Mouse (Mus musculus) MEL (cell line): ENCODE measurements around the gene Ccdc17. TPM values are rescaled to one million over a fixed set of nuclear protein-coding genes. Genes with fewer than 3 reads are reported as not detected.

ENCODE experiments used
- DNase-seq: peaks from one replicate; pipeline ENCODE4 v3.0.0; 2011; ENCODE audit warnings: low read depth, low spot score
- H3K27ac ChIP-seq: 2 replicates; pipeline ENCODE4 v1.5.1; 2012; ENCODE audit warnings: low read depth, mild to moderate bottlenecking, control low read depth, low read length, moderate library complexity; ENCODE audit not compliant: control insufficient read depth
- H3K27me3 ChIP-seq, 2 experiments: fragments of 150-350 bp in 1 of 2; sonication (generic) in 1 of 2; 2 replicates each; pipeline ENCODE4 v1.6.1; 2012; ENCODE audit warnings: low read length in 2 of 2, mild to moderate bottlenecking in 2 of 2, improper control_type of control experiment in 1 of 2, moderate library complexity in 1 of 2; ENCODE audit not compliant: insufficient read depth in 2 of 2, control insufficient read depth in 1 of 2
- H3K36me3 ChIP-seq, 2 experiments: 2 replicates each; pipeline ENCODE4 v1.6.1; 2012 to 2014; ENCODE audit warnings: low read length in 2 of 2, improper control_type of control experiment in 1 of 2, inconsistent platforms in 1 of 2, mild to moderate bottlenecking in 1 of 2; ENCODE audit not compliant: insufficient read depth in 2 of 2, control insufficient read depth in 1 of 2
- H3K4me1 ChIP-seq, 2 experiments: fragments of 150-350 bp in 1 of 2; sonication (generic) in 1 of 2; 2 replicates each; pipeline ENCODE4 v1.6.1; 2012; ENCODE audit warnings: low read length in 2 of 2, improper control_type of control experiment in 1 of 2, mild to moderate bottlenecking in 1 of 2; ENCODE audit not compliant: insufficient read depth in 2 of 2, control insufficient read depth in 1 of 2
- H3K4me3 ChIP-seq, 2 experiments: fragments of 150-350 bp in 1 of 2; sonication (generic) in 1 of 2; 2 replicates each; pipeline ENCODE4 v1.5.1; 2012; ENCODE audit warnings: low read depth in 2 of 2, low read length in 2 of 2, mild to moderate bottlenecking in 2 of 2, moderate library complexity in 2 of 2, control low read depth in 1 of 2, improper control_type of control experiment in 1 of 2; ENCODE audit not compliant: control insufficient read depth in 1 of 2, insufficient read depth in 1 of 2
- H3K79me2 ChIP-seq: 2 replicates; pipeline ENCODE4 v1.6.1; 2012; ENCODE audit warnings: mild to moderate bottlenecking, low read length, moderate library complexity; ENCODE audit not compliant: control insufficient read depth, poor library complexity, insufficient read depth
- H3K9ac ChIP-seq: 2 replicates; pipeline ENCODE4 v1.6.1; 2012; ENCODE audit warnings: low read depth, mild to moderate bottlenecking, control low read depth, low read length, moderate library complexity; ENCODE audit not compliant: control insufficient read depth, poor library complexity, severe bottlenecking
- H3K9me3 ChIP-seq: fragments of 150-350 bp; sonication (generic); replicated peaks from 2 replicates; pipeline ENCODE4 v1.6.1; 2012; ENCODE audit warnings: mild to moderate bottlenecking, low read length, improper control_type of control experiment, moderate library complexity; ENCODE audit not compliant: insufficient read depth
- BHLHE40 ChIP-seq: IDR thresholded peaks from 2 replicates; pipeline ENCODE4 v1.6.1; 2012; ENCODE audit warnings: low read depth, mild to moderate bottlenecking, inconsistent platforms, low read length, improper control_type of control experiment, borderline replicate concordance
- CHD1 ChIP-seq: IDR thresholded peaks from 2 replicates; pipeline ENCODE4 v1.6.1; 2012; ENCODE audit warnings: low read depth, mild to moderate bottlenecking, inconsistent platforms, low read length, improper control_type of control experiment
- CHD2 ChIP-seq: IDR thresholded peaks from 2 replicates; pipeline ENCODE4 v1.6.1; 2011; ENCODE audit warnings: low read length, improper control_type of control experiment
- ELF1 ChIP-seq: IDR thresholded peaks from 2 replicates; pipeline ENCODE4 v1.6.1; 2014; ENCODE audit warnings: low read depth, mild to moderate bottlenecking, inconsistent platforms, low read length, improper control_type of control experiment, moderate library complexity
- ETS1 ChIP-seq: IDR thresholded peaks from 2 replicates; pipeline ENCODE4 v1.6.1; 2012; ENCODE audit warnings: low read depth, mild to moderate bottlenecking, inconsistent platforms, low read length, improper control_type of control experiment, moderate library complexity
- GATA1 ChIP-seq: IDR thresholded peaks from 2 replicates; pipeline ENCODE4 v1.6.1; 2011; ENCODE audit warnings: low read depth, low read length, improper control_type of control experiment
- HCFC1 ChIP-seq: IDR thresholded peaks from 2 replicates; pipeline ENCODE4 v1.6.1; 2012; ENCODE audit warnings: low read depth, mild to moderate bottlenecking, inconsistent platforms, low read length, improper control_type of control experiment, moderate library complexity
- JUND ChIP-seq: IDR thresholded peaks from 2 replicates; pipeline ENCODE4 v1.6.1; 2011; ENCODE audit warnings: low read depth, mild to moderate bottlenecking, improper control_type of control experiment, low read length
- MAX ChIP-seq: IDR thresholded peaks from 2 replicates; pipeline ENCODE4 v1.6.1; 2011; ENCODE audit warnings: low read length, improper control_type of control experiment
- MXI1 ChIP-seq: IDR thresholded peaks from 2 replicates; pipeline ENCODE4 v1.6.1; 2011; ENCODE audit warnings: mild to moderate bottlenecking, low read depth, low read length, improper control_type of control experiment
- MYC ChIP-seq: IDR thresholded peaks from 2 replicates; pipeline ENCODE4 v1.6.1; 2011; ENCODE audit warnings: low read depth, mild to moderate bottlenecking, low read length, improper control_type of control experiment, moderate library complexity
- NELFE ChIP-seq: IDR thresholded peaks from 2 replicates; pipeline ENCODE4 v1.6.1; 2011; ENCODE audit warnings: low read depth, low read length, improper control_type of control experiment
- POLR2AphosphoS2 ChIP-seq: IDR thresholded peaks from 2 replicates; pipeline ENCODE4 v1.6.1; 2011; ENCODE audit warnings: low read length, improper control_type of control experiment
- POLR2AphosphoS5 ChIP-seq: IDR thresholded peaks from 2 replicates; pipeline ENCODE4 v1.6.1; 2012; ENCODE audit warnings: low read depth, borderline replicate concordance, mild to moderate bottlenecking, inconsistent platforms, low read length, moderate library complexity, mixed read lengths
- RCOR1 ChIP-seq: IDR thresholded peaks from 2 replicates; pipeline ENCODE4 v1.6.1; 2012; ENCODE audit warnings: low read depth, mild to moderate bottlenecking, inconsistent platforms, low read length, improper control_type of control experiment
- SIN3A ChIP-seq: IDR thresholded peaks from 2 replicates; pipeline ENCODE4 v1.6.1; 2012; ENCODE audit warnings: low read length, improper control_type of control experiment, inconsistent platforms
- polyA plus RNA-seq, 2 experiments: library from polyadenylated mRNA; stranded (reverse) in 1 of 2; unstranded in 1 of 2; fragments of >175 nt in 1 of 2; fragments of >200 nt in 1 of 2; gene quantifications; 2 replicates each; pipeline versions ENCODE4 v1.2.1 to v1.2.4; 2012; ENCODE audit warnings: low replicate concordance in 2 of 2, low read depth in 1 of 2; ENCODE audit not compliant: insufficient read length in 2 of 2, insufficient read depth in 1 of 2, missing spikeins in 1 of 2
- total RNA-seq: library from RNA; depleted of rRNA; stranded (reverse); fragments of 300-350 nt; gene quantifications from 2 replicates; pipeline ENCODE4 v1.2.3, GENCODE M21; 2012

Gene Ccdc17
- total and polyA plus RNA-seq, 3 experiments, result 1.2 to 1.5 TPM; not detected in 1

DNA sequence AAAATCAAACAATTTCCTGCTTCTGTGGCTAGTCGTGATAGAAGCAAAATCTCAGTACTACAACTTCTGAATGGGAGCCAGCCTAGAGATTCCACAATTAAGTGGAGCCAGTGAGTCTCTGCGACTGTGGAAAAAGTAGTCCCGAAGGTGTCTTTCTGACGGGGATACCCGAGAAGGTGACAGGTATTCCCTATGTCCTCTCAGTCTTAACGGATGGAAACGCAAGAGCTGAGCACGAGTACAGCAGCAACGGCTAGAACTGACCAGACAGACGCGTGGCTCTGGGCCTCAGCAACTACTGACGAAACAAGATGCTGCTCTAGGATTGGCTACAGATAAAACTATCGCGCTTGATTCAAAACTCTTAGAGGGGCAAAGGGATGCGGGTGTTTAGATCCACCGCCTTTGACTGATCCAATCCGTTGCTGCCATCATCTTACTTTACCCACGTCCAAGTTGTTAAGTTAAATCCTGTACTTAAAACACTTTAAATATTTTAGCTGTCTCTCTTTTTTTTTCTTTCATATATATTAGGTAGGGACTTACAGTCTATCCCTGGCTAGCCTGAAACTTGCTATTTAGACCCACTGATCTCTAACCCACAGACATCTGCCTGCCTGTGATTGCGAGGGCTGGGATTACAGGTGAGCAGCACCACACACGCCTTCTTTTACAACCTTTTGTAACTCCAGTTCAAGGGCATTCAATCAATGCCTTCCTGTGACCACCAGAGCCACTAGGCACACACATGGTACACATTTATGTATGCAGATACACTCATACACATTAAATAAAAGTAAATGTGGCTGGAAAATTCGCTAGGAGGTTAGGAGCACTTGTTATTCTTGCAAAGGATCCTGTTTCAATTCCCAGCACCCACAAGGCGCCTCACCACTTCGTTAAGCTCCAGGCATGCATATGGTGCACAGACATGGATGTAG is 31.5 kb downstream of the Ccdc17 start, which contains the start of gene Nasp:
Gene Nasp (minus strand): TSS at position 220 of the 941 bp plus-strand sequence.
- no peaks in the 10 kb centered on the region for H3K27me3 ChIP-seq
- peak within 1 kb of the TSS; percentile 77 to 98 for H3K4me3 ChIP-seq
- peak within 1 kb of the TSS; percentile 95 for H3K9ac ChIP-seq
- H3K27ac ChIP-seq, result peak within 1 kb of the TSS; percentile 84
- peak; percentile 58 for TF ChIP-seq SIN3A
- peak; percentile 92 for TF ChIP-seq MYC
- 0 out of 2 replicates have a peak, but pooled peaks have one; percentile 31 for TF ChIP-seq ETS1
- peak; percentile 84 for TF ChIP-seq CHD2
- TF ChIP-seq RCOR1, result no peak
- no peak for TF ChIP-seq ELF1
- TF ChIP-seq BHLHE40, result no peak
- TF ChIP-seq JUND, result no peak
- peak; percentile 63 for TF ChIP-seq MAX
- no peak for TF ChIP-seq CHD1
- peak; percentile 79 for TF ChIP-seq GATA1
- no peak for TF ChIP-seq NELFE
- TF ChIP-seq MXI1, result peak; percentile 91
- no peak for TF ChIP-seq HCFC1
- TF ChIP-seq POLR2AphosphoS2, result no peak
- H3K79me2 ChIP-seq, result peaks cover 34% of the 10 kb centered on the region
- H3K36me3 ChIP-seq, result peaks cover 5 to 16% of the 10 kb centered on the region in 2 experiments
- H3K4me1 ChIP-seq, result peaks cover 2 to 4% of the 10 kb centered on the region in 2 experiments; a peak in 1 of 4 replicates
- peak; percentile 93 for DNase-seq
- H3K9me3 ChIP-seq, result no peaks in the 10 kb centered on the region

DNA sequence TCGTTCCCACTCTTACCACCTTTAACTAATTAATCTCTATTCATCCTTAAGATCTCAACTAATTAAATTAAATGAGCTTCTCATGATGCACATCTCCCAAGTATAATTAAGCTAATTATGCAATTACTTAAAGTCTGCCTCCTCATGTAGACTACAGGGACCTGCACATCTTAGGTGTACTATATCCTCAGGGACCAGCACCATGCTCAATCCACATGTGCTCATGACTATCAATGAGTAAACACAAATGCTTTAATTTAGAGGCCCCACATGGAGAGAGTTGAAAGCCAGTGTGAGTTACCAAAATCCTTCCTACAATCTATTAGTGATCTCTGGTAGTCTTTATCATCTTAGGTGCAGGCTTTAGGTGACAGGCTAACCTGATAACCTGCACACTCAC is 38.7 kb downstream of the Ccdc17 start:
- no peak overlapping the region for H3K4me3 ChIP-seq

More for the DNA sequence above, 38.7 kb downstream of the Ccdc17 start:
- DNase-seq, result no peak
- TF ChIP-seq MYC (no peak), POLR2AphosphoS5 (no peak)
- no peaks in the 10 kb centered on the region for H3K79me2 ChIP-seq
- no peaks in the 10 kb centered on the region for H3K4me1 ChIP-seq
- H3K27me3 ChIP-seq, result no peaks in the 10 kb centered on the region
- no peaks in the 10 kb centered on the region for H3K9me3 ChIP-seq
- H3K36me3 ChIP-seq, result peaks cover 0 to 12% of the 10 kb centered on the region in 2 experiments; a peak in 2 of 4 replicates
- H3K27ac ChIP-seq, result no peak overlapping the region
- no peak overlapping the region for H3K9ac ChIP-seq
